Mouse (Mus musculus) cortical plate, adult 2 months (tissue): Measurements from ENCODE around the gene Pde4dip.

ENCODE experiments used
- CTCF ChIP-seq: fragments of 200-500 bp; IDR thresholded peaks from 2 replicates; pipeline ENCODE4 v1.5.1; 2011; ENCODE audit warnings: mild to moderate bottlenecking, control low read depth, low read length; ENCODE audit not compliant: insufficient read depth; ENCODE audit errors: extremely low read depth
- POLR2A ChIP-seq: fragments of 200-500 bp; IDR thresholded peaks from 2 replicates; pipeline ENCODE4 v1.6.1; 2011; ENCODE audit warnings: mild to moderate bottlenecking, low read length, control low read depth; ENCODE audit not compliant: insufficient read depth; ENCODE audit errors: extremely low read depth

- TF ChIP-seq CTCF (no peak), POLR2A (no peak)
Observed at GRCm38 (mm10) chr3:97797371-97797770, 91.1 kb downstream of the Pde4dip start.
